Mouse (Mus musculus) left cerebral cortex, adult 18-20 months (tissue): ENCODE data around the gene Plpp7. TPM values are rescaled to one million over a fixed set of nuclear protein-coding genes. Genes with fewer than 3 reads are reported as not detected.

Experiments used
- microRNA-seq, 2 experiments: library from miRNA; unstranded; fragments of <30 nt; microRNA quantifications; one replicate each; pipeline ENCODE4 v1.2.0; 2021
- total RNA-seq, 2 experiments: library from RNA; stranded (reverse); gene quantifications; 2 replicates each; pipeline ENCODE4 v1.2.3; 2021

Plpp7 gene
- total RNA-seq, 2 experiments from 2014 or later: 27.1 to 32.4 TPM

Small RNA genes within 50 kb of the gene (microRNA-seq; reads per million reads assigned to microRNA genes)
- gene Mir7674: 4.2 to 4.4 reads per million in 2 experiments

Other genes with a start within 250 kb of the Plpp7 start
- 1 to 10 TPM; 7.4 to 9.2 TPM for gene Fibcd1, start 249.5 kb upstream of the Plpp7 start, total RNA-seq
- 1 to 10 TPM; 5.7 to 7.9 TPM for gene Lamc3, start 208.2 kb upstream of the Plpp7 start, total RNA-seq
- gene Aif1l, start 145.4 kb upstream of the Plpp7 start, total RNA-seq: 1 to 10 TPM; 4.8 to 5.2 TPM
- 10 to 100 TPM; 54.4 to 56.3 TPM for gene Nup214, start 121.1 kb upstream of the Plpp7 start, total RNA-seq
- gene Fam78a, start 10.7 kb upstream of the Plpp7 start, total RNA-seq: 1 to 10 TPM; 6.2 to 9.6 TPM
- 100 to 1,000 TPM; 259 to 266 TPM for gene Prrc2b, start 55.6 kb downstream of the Plpp7 start, total RNA-seq
- gene Pomt1, start 141.1 kb downstream of the Plpp7 start, total RNA-seq: 10 to 100 TPM; 19.3 to 23.5 TPM
- 10 to 100 TPM; 49.6 to 53.6 TPM for gene Uck1, start 164.6 kb downstream of the Plpp7 start, total RNA-seq
- 10 to 100 TPM; 84.2 to 88.5 TPM for gene Golga2, start 191.9 kb downstream of the Plpp7 start, total RNA-seq
- gene Swi5, start 192.5 kb downstream of the Plpp7 start, total RNA-seq: 100 to 1,000 TPM; 205 to 210 TPM